Mouse (Mus musculus) erythroblast, adult 5-6 weeks (primary cell): Measurements from ENCODE around the gene Tagap1. TPM values are rescaled to one million over a fixed set of nuclear protein-coding genes. Genes with fewer than 3 reads are reported as not detected.
"Not testable (repeated sequence)": the region's sequence is repeated elsewhere in the genome, so short reads cannot be mapped to it uniquely, and the experiment has no call there.

Experiments
- ATAC-seq: replicated peaks from 2 replicates; pipeline ENCODE4 v1.8.0; 2016; ENCODE audit warnings: moderate number of reproducible peaks, mild to moderate bottlenecking, moderate TSS enrichment, inconsistent platforms; ENCODE audit not compliant: poor library complexity, low FRiP score, severe bottlenecking
- total RNA-seq, 2 experiments: library from RNA; stranded (forward) in 1 of 2; stranded (reverse) in 1 of 2; fragments of 150-400 nt in 1 of 2; fragments of 200-764, 138-1000 nt in 1 of 2; gene quantifications; 2 replicates each; pipeline versions ENCODE4 v1.2.3 to v1.2.4; 2015 to 2017; ENCODE audit warnings: low replicate concordance in 2 of 2

Gene Tagap1
- total RNA-seq, 2 experiments from 2014 or later: 8.8 to 20.2 TPM

GRCm38 (mm10) chr17:6965364-6965763 lies 4.4 kb upstream of the Tagap1 start:
- not testable (repeated sequence) for ATAC-seq

DNA sequence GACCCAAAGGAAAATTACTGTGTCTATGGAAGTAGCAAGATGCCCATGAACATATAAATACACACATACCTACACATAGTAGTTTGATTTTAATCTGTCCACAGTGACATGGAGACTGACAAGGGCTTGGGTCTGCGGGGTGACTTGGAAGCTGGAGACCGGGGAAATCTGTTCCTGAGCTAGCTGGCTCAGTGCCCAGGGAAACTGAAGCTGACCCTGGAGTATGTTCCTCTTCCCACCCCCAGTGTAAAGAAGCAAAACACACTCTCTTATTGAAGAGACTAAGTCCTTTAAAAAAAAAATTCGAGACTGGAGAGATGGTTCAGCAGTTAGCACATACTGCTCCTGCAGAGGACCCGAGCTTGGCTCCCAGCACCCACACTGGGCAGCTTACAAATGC lies 2.0 kb upstream of the Tagap1 start:
- not testable (repeated sequence) for ATAC-seq

- not testable (repeated sequence) for ATAC-seq
Measured at GRCm38 (mm10) chr17:6962339-6962738, 1.4 kb upstream of the Tagap1 start.

DNA sequence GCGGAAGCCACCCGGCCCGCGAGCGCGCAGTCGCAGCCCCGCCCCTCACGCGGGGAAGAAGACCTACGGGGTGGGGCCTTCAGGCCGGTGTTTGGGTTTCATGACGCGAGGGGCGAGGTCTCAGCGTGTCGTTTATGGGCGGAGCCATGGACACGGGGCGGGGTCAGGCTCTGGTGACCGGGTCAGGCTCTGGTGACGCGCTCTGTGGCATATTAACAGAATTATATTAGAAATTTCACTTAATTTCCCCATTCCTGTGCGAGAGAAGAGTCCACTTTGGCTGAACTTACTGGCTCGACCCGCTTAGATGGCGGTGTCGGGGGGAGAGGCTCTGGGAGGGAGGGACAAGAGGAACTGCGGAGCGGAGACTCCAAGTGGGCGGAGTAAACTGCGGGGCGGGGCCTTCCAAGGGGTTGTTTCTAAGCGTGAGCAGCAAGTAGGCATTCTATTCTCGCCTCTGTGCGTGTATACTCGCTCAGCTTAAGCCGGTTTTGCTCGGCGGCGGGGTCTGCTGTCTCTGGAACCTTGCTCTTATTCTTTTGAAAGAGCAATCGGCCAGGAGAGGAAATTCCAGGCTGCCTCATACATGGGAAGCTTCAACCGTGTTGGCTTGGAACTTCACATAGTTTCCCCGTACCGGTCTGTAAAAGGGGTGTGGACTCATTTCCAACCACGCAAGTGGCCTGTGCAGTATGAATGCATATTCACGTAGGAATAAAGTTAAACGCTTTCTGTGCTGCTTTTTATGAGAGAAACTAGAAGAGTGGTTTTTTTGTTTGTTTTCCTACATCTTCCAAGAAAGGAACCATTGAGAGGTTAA lies 435 bp upstream of the Tagap1 start:
- peak; percentile 94 for ATAC-seq

- ATAC-seq: not testable (repeated sequence)
Measured at GRCm38 (mm10) chr17:6960349-6960748, 607 bp downstream of the Tagap1 start.

DNA sequence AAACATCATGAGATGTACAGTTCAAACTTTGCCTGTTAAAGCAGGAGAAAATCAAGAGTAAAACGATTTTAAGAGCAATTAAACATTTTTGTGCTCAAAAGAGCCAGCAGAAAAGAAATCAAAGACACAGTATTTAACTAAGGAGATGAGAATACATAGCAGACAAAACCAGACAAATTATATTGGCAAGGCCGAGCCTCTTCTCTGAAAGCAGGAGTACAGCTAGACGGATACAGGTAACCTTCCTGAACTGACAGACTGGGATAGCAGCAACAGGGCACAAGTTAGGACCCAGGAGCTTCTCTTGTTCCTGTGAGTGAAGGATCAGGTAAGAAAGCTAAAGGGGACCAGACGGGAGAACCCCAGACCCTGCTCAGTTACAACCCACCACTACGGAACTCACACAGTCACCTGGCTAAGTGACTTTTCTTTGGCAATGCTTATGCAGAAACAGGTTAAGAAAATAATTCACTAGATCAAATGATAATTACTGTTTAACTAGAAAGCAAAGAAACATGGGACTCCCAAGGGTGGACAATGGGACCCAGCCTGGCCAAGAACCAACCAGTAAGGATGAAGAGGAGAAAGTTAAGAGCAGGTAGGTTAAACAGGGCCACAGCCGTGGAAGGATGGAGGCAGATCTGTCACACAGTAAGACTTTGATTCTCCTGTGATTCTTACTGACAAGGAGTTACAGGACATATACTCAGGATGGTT lies 1.3 kb downstream of the Tagap1 start:
- not testable (repeated sequence) for ATAC-seq

DNA sequence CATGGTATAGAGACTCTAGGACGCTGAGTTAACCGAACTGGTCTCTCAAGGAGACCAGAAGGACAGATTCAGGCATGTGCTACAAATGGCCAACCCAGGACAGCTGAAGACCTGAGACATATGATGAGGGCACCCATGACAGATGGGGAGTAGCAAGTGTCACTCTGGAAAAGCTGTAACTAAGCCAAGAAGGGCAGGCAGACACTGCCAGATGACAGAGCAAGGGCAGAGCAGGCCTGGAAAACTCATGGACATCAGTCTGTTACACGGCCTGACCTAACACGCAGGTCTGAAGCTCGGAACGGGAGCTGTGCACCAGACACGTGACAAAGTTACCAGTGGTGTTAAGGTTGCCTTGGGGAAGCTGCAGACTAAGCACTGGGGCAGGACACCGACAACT lies 2.1 kb downstream of the Tagap1 start:
- not testable (repeated sequence) for ATAC-seq

- not testable (repeated sequence) for ATAC-seq
Measured at GRCm38 (mm10) chr17:6948769-6949228, 12.2 kb downstream of the Tagap1 start.

GRCm38 (mm10) chr17:6947984-6948768 lies 12.8 kb downstream of the Tagap1 start, which contains the start of gene Rsph3b:
Gene Rsph3b, minus strand, starts transcription at chr17:6948682.
- peak; percentile 92 for ATAC-seq

- not testable (repeated sequence) for ATAC-seq
Measured at GRCm38 (mm10) chr17:6947637-6947983, 13.3 kb downstream of the Tagap1 start.

DNA sequence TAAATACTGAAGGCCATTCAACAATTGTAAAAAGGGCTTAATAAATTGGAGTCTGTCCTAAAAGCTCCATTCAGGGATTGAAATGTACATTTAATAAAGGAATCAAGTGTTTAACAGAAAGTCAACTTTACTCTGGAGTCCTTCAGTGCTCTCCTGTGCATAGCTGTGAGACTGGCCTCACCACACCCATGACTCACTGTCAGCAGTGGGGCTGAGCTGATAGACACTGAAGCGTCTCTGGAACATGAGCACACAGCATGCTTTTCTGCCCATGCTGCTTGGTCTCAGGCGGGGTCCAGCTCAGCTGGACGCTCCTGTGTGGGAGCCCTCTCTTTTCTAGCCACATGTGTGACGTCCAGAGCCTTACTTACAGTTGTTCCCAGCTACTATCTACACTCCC lies 18.4 kb downstream of the Tagap1 start:
- not testable (repeated sequence) for ATAC-seq

- ATAC-seq: not testable (repeated sequence)
Measured at GRCm38 (mm10) chr17:6931625-6932024, 29.3 kb downstream of the Tagap1 start.

DNA sequence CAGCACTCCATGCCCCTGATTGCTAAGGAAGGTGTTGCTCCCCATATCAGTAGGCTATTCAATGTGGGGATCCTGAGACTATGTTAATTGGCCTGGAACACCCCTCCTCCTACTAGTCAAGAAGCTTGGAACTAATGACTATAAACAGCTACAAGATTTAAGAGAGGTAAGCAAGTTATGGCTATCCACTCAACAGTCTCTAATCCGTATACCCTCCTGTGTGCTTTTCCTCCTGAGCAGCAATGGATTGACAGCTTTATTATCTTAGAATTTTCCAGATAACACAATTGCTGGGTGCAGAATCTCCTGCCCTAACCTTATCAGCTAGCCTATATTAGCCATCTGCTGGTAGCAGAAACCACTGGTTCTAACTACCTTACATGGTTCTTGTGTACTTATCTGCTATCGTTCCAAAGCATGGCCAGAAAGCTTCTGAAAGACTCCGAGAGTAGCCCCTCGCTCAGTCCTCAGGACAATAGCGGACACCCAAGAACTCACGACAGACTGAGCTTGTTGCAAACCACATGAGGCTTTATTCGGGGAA lies 40.5 kb downstream of the Tagap1 start:
- ATAC-seq: peak; percentile 25; the same call in 1 of the 2 replicates

DNA sequence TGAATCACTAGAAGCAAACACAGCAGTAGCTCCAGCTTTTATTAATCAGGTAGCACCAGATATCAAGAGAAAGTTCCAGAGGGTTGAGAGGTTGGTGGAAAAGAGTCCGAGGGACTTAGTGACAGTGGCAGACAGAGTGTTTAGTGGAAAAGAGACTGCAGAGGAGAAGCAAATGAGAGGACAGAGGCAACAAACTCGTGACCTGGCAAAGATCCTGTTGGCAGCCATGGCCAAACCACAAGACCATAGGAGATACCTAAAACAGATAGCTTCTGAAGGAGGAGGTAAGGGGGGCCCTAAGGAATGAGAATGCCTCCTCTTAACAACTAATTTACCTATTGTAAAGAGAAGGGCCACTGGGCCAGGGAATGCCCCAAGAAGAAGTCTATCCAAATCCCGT lies 41.6 kb downstream of the Tagap1 start:
- not testable (repeated sequence) for ATAC-seq

GRCm38 (mm10) chr17:6915282-6915681 lies 45.7 kb downstream of the Tagap1 start:
- ATAC-seq: not testable (repeated sequence)

GRCm38 (mm10) chr17:6914066-6914465 lies 46.9 kb downstream of the Tagap1 start:
- not testable (repeated sequence) for ATAC-seq
